Mouse (Mus musculus) midbrain, embryonic 10.5 days (tissue): Measurements from ENCODE around the gene Dbnl. TPM values are rescaled to one million over a fixed set of nuclear protein-coding genes. Genes with fewer than 3 reads are reported as not detected.
"Not testable (repeated sequence)": the region's sequence is repeated elsewhere in the genome, so short reads cannot be mapped to it uniquely, and the experiment has no call there.

ENCODE experiments used
- DNase-seq: peaks from one replicate; pipeline ENCODE4 v3.0.0-alpha.2; 2017; ENCODE audit warnings: low spot score
- H3K27ac ChIP-seq: fragments of 300-500 bp; sonication (generic); replicated peaks from 2 replicates; pipeline ENCODE4 v1.5.1; 2016; ENCODE audit warnings: mild to moderate bottlenecking
- H3K27me3 ChIP-seq: fragments of 300-500 bp; sonication (generic); 2 replicates; pipeline ENCODE4 v1.6.1; 2016; ENCODE audit warnings: low read depth, mild to moderate bottlenecking; ENCODE audit not compliant: poor library complexity, severe bottlenecking
- H3K36me3 ChIP-seq: fragments of 300-500 bp; sonication (generic); 2 replicates; pipeline ENCODE4 v1.6.1; 2016; ENCODE audit warnings: mild to moderate bottlenecking, moderate library complexity
- H3K4me1 ChIP-seq: fragments of 300-500 bp; sonication (generic); 2 replicates; pipeline ENCODE4 v1.6.1; 2016
- H3K4me3 ChIP-seq: fragments of 300-500 bp; sonication (generic); 2 replicates; pipeline ENCODE4 v1.5.1; 2016; ENCODE audit warnings: mild to moderate bottlenecking, moderate library complexity
- H3K9me3 ChIP-seq: fragments of 300-500 bp; sonication (generic); replicated peaks from 2 replicates; pipeline ENCODE4 v1.6.1; 2016; ENCODE audit warnings: mild to moderate bottlenecking
- WGBS: fragments of 180-500 bp; shearing (Covaris S2); methylation state at CpG from one replicate; pipeline ENCODE4 v1.1.7; 2016; 5-methylcytosine and 5-hydroxymethylcytosine counted together
- polyA plus RNA-seq: library from polyadenylated mRNA; unstranded; fragments of >200 nt; fragmentation: Nextera tagmentation; extraction: Ambion mirVana; gene quantifications from 2 replicates; pipeline ENCODE4 v1.2.1, GENCODE M21; 2016

Dbnl gene
- polyA plus RNA-seq, 1 experiment from 2014 or later: 142 TPM

DNA sequence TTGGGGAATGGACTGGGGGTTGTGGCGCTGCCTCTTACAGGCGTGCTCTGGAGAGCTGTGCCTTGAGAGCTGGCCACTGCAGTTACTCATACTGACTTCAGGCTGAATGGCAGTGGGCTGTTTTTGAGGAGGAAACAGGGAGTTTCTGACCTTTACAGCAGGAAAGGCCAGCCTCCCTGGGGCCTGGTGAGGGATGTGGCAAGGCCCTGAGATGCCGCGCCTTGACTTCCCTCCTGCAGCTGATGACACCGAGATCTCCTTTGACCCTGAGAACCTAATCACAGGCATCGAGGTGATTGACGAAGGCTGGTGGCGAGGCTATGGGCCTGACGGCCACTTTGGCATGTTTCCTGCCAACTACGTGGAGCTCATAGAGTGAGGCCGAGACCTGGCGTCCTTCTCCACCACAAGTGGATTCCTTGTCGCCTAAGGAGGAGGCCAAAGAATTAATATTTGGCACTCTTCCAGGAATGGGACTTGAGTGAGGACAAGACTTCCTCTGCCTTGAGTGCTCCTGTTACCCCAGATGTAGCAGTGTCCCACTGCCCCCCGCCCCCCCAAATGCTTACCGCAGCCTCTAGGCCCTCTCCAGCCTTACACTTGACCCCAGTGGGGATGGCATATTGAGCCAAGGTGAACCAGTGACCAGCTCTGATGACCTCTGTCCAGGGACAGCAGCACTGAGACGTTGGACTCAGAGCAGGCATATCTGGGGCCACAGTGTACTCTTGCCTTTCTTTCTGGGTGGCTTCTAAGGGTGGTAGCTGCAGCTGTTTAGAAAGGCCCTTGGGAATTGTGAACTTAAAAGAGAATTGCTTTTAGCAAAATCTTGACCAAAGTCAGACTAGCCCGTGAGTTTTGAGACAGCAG is 11.6 kb downstream of the Dbnl start:
- no peaks in the 10 kb centered on the region for H3K27me3 ChIP-seq
- DNase-seq: no peak
- peaks cover 68% of the 10 kb centered on the region for H3K36me3 ChIP-seq
- no peaks in the 10 kb centered on the region for H3K9me3 ChIP-seq
- peaks cover 12% of the 10 kb centered on the region for H3K4me1 ChIP-seq
- no peak overlapping the region for H3K4me3 ChIP-seq
- 95% methylated on average over 17 of the region's 17 CpGs for WGBS
- H3K27ac ChIP-seq: no peak overlapping the region

DNA sequence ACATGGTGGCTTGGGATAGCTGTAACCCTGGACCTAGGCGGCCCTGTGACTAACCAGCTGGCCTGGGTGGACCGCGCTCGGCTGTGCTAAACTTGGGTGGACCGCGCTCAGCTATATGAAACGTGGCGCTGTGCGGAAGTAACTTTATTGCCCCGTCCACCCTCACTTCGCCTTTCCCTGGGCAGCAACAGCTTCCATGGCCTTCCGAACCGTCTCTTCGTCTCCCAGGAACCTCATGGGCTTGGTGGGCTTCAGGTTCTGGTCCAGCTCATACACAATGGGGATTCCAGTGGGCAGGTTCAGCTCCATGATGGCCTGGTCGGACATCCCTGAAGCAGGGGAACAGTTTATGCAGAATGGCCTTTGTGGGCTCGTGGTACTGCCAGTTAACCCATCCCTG is 13.2 kb downstream of the Dbnl start:
- 92% methylated on average over 16 of the region's 16 CpGs for WGBS
- Histone ChIP-seq H3K4me1 (peaks cover 12% of the 10 kb centered on the region), H3K27ac (no peak overlapping the region), H3K4me3 (no peak overlapping the region), H3K36me3 (peaks cover 52% of the 10 kb centered on the region), H3K9me3 (no peaks in the 10 kb centered on the region), H3K27me3 (no peaks in the 10 kb centered on the region)
- no peak for DNase-seq

DNA sequence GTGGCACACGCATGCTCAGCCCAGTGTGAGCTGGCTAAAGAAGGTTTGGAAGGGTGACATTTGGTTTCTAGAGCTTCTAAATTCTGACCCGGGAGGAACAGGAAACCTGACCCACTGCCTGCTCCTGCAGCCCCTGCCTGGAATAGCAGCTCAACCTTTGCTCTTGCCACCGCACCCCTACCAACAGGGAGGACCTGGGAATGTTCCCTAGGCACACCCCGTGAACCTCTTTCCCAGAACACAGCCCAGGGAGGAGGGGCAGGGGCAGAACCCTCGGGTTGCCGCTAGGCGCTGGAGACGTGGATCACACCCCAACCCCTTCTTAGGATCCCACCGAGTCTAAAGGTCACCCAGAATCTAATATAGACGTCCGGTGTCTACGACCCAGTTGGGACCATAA is 13.7 kb downstream of the Dbnl start:
- Histone ChIP-seq H3K36me3 (peaks cover 47% of the 10 kb centered on the region), H3K27ac (no peak overlapping the region)

DNA sequence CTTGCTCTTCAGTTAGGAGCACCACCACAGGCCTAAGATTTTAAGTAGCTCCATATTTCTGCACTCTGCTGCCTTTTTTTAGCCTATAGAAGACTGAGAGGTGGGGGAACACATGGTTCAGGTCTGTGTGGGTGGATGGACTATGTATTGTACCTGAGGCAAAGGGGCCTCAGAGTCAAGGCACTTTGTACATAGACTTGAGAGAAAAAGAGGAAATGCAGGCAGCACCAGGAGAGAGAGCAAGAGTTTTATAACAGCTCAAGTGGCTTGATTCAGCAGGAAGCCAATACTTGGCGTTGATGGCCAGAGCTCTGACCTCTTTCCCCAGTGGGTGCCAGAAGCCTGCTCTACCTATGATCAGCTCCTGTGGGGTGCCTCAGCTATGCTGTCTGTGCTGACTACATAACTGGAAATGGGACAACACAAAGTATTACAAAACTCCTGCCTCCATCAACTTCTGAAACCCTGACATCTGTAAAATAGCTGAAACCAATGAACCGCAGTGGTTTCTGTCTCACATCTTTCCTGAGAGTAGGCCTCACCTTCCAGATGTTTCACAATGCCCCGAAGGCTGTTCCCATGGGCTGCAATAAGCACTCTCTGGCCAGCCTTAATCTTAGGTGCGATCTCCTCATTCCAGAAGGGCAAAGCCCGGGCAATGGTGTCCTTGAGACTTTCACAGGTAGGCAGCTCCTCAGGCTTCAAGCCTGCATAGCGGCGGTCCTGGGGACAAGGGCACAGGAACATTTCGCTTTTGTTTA is 14.3 kb downstream of the Dbnl start:
- Histone ChIP-seq H3K27me3 (no peaks in the 10 kb centered on the region), H3K36me3 (peaks cover 40% of the 10 kb centered on the region), H3K4me3 (no peak overlapping the region), H3K9me3 (peaks cover 2% of the 10 kb centered on the region; the same call in 1 of the 2 replicates), H3K27ac (no peak overlapping the region), H3K4me1 (peaks cover 12% of the 10 kb centered on the region)
- DNase-seq: no peak
- 82% methylated on average over 8 of the region's 8 CpGs for WGBS

More for the DNA sequence above, 13.7 kb downstream of the Dbnl start:
- no peak overlapping the region for H3K4me3 ChIP-seq
- no peak for DNase-seq
- no peaks in the 10 kb centered on the region for H3K27me3 ChIP-seq
- 72% methylated on average over 12 of the region's 12 CpGs for WGBS
- peaks cover 12% of the 10 kb centered on the region for H3K4me1 ChIP-seq
- no peaks in the 10 kb centered on the region for H3K9me3 ChIP-seq

DNA sequence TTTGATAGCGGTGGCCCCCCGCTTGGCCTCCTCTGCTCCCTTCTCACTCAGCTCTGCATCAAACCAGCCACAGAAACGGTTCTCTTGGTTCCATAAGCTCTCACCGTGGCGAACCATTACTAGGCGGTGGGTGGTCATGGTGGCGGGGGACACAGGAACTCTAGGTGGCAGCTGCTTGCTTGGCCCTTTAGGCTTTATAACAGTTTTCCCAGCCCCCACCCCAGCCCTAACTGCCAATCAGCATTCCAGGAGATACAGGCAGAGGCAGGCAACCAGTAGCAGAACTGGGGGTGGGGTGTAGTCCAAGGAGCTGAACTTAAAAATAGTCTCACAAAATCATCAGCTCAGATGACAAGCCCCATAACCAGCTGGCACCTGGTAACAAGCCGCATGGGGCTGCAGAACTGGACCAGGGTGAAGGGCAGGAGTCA is 15.3 kb downstream of the Dbnl start, which contains the start of gene Pgam2:
Gene Pgam2 (minus strand): TSS at position 183 of the 431 bp plus-strand sequence.
- Histone ChIP-seq H3K9me3 (peaks cover 6% of the 10 kb centered on the region; the same call in 1 of the 2 replicates), H3K27me3 (no peaks in the 10 kb centered on the region), H3K36me3 (peaks cover 32% of the 10 kb centered on the region), H3K4me3 (no peak within 1 kb of the TSS), H3K4me1 (peaks cover 12% of the 10 kb centered on the region), H3K27ac (0 out of 2 replicates have a peak within 1 kb of the TSS, but pooled peaks have one; percentile 17)
- DNase-seq: no peak
- WGBS: 64% methylated on average over 8 of the region's 8 CpGs

DNA sequence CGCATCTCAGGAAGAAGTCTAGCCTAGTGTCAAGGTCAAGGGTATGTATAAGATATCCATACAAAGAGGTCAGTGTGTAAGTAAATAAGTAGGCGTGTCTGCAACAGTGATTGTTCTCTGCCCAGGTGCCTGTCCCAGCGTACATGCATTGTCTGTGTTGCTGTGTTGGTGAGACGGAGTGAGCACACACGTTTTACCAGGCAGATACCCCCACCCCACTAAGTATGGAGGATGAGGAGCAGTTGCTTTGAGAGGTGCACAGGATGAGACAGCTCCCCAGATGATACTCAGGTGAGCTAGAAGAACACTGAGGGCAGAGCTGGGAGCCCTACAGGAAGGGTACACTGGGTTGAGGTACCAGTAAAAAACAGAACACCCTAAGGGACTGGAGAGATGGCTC is 15.9 kb downstream of the Dbnl start:
- Histone ChIP-seq H3K27ac (no peak overlapping the region), H3K36me3 (peaks cover 26% of the 10 kb centered on the region), H3K27me3 (no peaks in the 10 kb centered on the region), H3K9me3 (peaks cover 6% of the 10 kb centered on the region; the same call in 1 of the 2 replicates), H3K4me3 (no peak overlapping the region), H3K4me1 (peaks cover 12% of the 10 kb centered on the region)
- WGBS: 81% methylated on average over 5 of the region's 5 CpGs
- no peak for DNase-seq

DNA sequence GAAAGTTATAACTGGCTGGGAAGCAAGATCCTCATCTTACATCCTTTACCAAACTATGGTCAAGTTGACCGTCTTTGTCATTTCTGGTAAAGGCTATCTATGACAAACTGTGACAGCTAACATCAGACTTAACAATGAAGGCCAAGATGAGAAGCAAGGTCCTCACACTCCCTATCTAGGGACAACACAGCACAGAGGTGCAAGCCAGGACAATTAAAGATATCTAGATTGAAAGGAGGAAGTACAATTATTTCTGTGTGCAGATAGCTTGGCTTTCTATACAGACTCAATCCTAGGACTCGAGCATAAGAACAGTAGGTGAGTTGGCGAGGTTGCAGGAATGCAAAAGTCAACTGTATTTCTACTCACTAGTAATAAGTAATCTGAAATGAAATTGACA is 17.4 kb downstream of the Dbnl start:
- Histone ChIP-seq H3K9me3 (peaks cover 6% of the 10 kb centered on the region; the same call in 1 of the 2 replicates), H3K27me3 (no peaks in the 10 kb centered on the region), H3K36me3 (peaks cover 11% of the 10 kb centered on the region), H3K27ac (no peak overlapping the region), H3K4me3 (no peak overlapping the region), H3K4me1 (peaks cover 12% of the 10 kb centered on the region)
- 84% methylated on average over 3 of the region's 3 CpGs for WGBS
- no peak for DNase-seq

DNA sequence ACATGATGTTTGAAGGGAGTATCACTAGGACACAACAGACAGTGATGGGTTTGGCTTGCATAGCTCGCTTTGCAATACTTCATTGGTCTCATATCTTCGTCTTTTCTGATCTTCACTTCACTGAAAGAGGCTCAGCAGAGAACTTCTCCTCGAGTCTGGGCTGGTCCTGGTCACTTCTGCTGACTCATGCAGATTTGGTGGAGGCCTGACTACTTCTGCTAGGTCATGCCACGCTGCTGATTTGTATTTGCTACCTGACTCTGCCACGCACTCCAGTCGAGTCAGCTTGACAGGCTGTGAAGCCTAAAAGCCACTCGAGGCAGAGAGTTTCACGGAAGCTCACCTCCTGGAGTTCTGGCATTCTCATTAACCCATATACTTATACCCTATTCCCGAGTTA is 19.7 kb downstream of the Dbnl start:
- no peaks in the 10 kb centered on the region for H3K27me3 ChIP-seq
- WGBS: 89% methylated on average over 9 of the region's 9 CpGs
- no peak for DNase-seq

DNA sequence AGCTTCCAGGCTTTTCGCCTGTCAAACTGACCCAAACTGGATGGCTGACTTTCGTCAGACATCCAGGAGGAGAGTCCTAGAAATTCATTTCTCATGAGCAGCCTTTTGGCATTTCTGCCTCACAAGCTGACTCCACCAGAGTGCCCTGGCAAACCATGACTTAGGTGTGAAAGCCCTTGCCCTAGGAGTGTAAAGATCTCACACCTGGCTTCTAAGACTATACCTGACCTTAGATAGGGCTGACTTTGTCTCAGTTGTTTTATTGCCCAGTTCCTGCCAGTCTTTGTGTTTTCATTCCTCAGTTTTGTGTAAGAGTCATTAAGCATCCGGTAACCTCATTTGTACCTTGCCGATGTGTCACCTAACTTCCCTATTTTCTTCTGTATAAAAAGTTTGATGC is 21.2 kb downstream of the Dbnl start:
- not testable (repeated sequence) for H3K27ac ChIP-seq, H3K4me1 ChIP-seq, H3K4me3 ChIP-seq, H3K9me3 ChIP-seq, H3K36me3 ChIP-seq, H3K27me3 ChIP-seq, DNase-seq
- WGBS: 93% methylated on average over 4 of the region's 4 CpGs

More for the DNA sequence above, 19.7 kb downstream of the Dbnl start:
- Histone ChIP-seq H3K27ac (no peak overlapping the region), H3K36me3 (no peaks in the 10 kb centered on the region), H3K9me3 (peaks cover 6% of the 10 kb centered on the region; the same call in 1 of the 2 replicates), H3K4me3 (no peak overlapping the region), H3K4me1 (peaks cover 12% of the 10 kb centered on the region)

DNA sequence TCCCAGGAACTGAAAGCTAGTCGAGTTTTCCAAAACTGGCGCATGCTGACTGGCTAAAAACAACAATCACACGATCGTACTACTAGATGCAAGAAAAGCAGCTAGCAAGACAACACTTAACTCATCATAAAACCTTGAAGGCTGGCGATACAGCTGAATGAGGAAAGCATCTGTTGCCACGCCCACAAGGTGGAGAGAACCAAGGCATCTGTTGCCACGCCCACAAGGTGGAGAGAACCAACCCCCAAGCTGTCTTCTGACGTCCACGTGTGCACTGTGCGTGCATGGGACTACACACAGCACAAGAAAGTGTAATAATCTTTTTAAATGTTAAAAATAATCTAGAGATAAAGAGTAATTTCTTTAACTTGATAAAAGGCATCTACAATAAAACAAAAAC is 25.1 kb downstream of the Dbnl start:
- no peaks in the 10 kb centered on the region for H3K27me3 ChIP-seq
- no peak for DNase-seq
- H3K4me3 ChIP-seq: no peak overlapping the region
- H3K27ac ChIP-seq: no peak overlapping the region
- no peaks in the 10 kb centered on the region for H3K9me3 ChIP-seq
- H3K4me1 ChIP-seq: no peaks in the 10 kb centered on the region
- no peaks in the 10 kb centered on the region for H3K36me3 ChIP-seq
- 78% methylated on average over 10 of the region's 10 CpGs for WGBS

DNA sequence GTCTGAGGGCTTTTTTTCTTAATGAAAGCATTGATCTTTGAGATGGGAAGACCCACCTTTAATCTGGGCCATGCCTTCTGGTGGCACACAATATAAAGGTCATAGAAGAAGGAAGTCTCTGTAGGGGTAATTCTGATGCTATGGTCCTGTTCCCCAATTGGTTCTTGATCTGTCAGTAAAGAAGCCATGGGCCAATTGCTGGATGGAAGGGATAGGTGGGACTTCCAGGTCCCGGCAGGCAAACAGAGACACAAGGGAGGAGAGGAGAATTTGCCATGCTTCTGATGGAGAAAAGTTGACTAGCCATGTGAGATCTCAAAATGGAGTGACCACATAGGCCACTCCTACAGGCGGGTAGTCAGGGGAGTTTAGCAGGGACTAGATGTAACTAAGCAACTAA is 30.9 kb downstream of the Dbnl start:
- Histone ChIP-seq H3K36me3 (no peaks in the 10 kb centered on the region), H3K4me3 (no peak overlapping the region), H3K27me3 (no peaks in the 10 kb centered on the region), H3K27ac (no peak overlapping the region), H3K4me1 (no peaks in the 10 kb centered on the region), H3K9me3 (no peaks in the 10 kb centered on the region)
- 69% methylated on average over 2 of the region's 2 CpGs for WGBS
- DNase-seq: no peak

DNA sequence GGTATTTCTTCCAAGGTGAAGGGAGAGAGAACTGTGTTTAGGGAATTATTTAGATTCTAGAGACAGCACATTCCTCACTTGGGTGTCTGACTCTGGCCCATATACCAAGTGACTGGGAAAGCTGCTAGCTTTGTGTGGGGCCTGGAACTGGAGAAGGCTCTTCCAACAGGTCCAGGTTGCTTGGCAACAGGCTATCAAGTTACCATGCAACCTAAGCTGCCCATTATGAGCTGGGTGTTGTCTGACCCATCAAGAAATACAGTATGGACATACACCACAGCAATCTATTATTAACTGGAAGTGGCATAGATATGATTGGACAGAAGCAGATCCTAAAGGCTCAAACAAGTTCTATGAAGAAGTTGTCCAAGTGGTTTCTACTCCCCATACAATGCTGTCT is 37.1 kb downstream of the Dbnl start:
- H3K4me3 ChIP-seq: no peak overlapping the region
- no peaks in the 10 kb centered on the region for H3K4me1 ChIP-seq
- no peak overlapping the region for H3K27ac ChIP-seq
- no peak for DNase-seq
- no peaks in the 10 kb centered on the region for H3K27me3 ChIP-seq
- H3K9me3 ChIP-seq: no peaks in the 10 kb centered on the region
- H3K36me3 ChIP-seq: peaks cover 26% of the 10 kb centered on the region

DNA sequence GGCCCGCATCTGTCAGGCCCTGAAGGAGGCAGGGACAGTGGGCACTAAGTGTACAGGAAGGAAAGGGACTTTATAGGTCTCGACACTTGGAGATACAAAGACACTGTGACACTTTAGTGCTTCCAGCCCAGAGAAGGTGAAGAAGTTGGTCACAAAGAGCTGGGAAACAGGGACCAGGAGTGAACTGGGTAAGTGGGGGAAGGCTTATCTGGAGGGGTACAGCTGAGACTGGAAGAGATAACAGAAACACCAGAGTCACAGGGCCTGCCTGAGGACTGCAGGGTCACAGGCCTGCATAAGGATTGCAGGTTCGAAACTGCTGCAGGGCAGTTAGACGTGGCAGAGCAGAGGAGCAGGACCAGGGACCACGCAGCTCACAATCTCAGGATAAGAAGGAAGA is 39.6 kb downstream of the Dbnl start:
- 92% methylated on average over 5 of the region's 5 CpGs for WGBS
- no peak overlapping the region for H3K27ac ChIP-seq
- no peaks in the 10 kb centered on the region for H3K27me3 ChIP-seq
- H3K4me3 ChIP-seq: no peak overlapping the region
- H3K4me1 ChIP-seq: no peaks in the 10 kb centered on the region
- no peaks in the 10 kb centered on the region for H3K9me3 ChIP-seq
- peaks cover 51% of the 10 kb centered on the region for H3K36me3 ChIP-seq
- no peak for DNase-seq
